Mouse (Mus musculus): Measurements from ENCODE around the gene Ptpn12.

Gene Ptpn12

GRCm38 (mm10) chr5:21030226-21030625, 25.5 kb downstream of the Ptpn12 start:
- no peak for DNase-seq (ENCODE audit: low read depth, low spot score)

GRCm38 (mm10) chr5:21017075-21017474, 38.6 kb downstream of the Ptpn12 start:
- no peak for DNase-seq (ENCODE audit: low read depth, low spot score)

- DNase-seq (ENCODE audit: low read depth, low spot score): no peak
Measured at GRCm38 (mm10) chr5:21010908-21011307, 44.8 kb downstream of the Ptpn12 start.

- DNase-seq (ENCODE audit: low read depth, low spot score): no peak
Measured at GRCm38 (mm10) chr5:21002723-21003122, 53.0 kb downstream of the Ptpn12 start.

- DNase-seq (ENCODE audit: low read depth, low spot score): no peak
Measured at GRCm38 (mm10) chr5:21001622-21002315, 53.9 kb downstream of the Ptpn12 start.

GRCm38 (mm10) chr5:20998427-20998826, 57.3 kb downstream of the Ptpn12 start:
- DNase-seq (ENCODE audit: low read depth, low spot score): no peak

GRCm38 (mm10) chr5:20997555-20997954, 58.2 kb downstream of the Ptpn12 start:
- DNase-seq (ENCODE audit: low read depth, low spot score): no peak

GRCm38 (mm10) chr5:20990062-20990809, 65.5 kb downstream of the Ptpn12 start:
- no peak for DNase-seq (ENCODE audit: low read depth, low spot score)

GRCm38 (mm10) chr5:20986271-20986670, 69.4 kb downstream of the Ptpn12 start:
- no peak for DNase-seq (ENCODE audit: low read depth, low spot score)

GRCm38 (mm10) chr5:20983505-20983904, 72.2 kb downstream of the Ptpn12 start:
- no peak for DNase-seq (ENCODE audit: low read depth, low spot score)

- DNase-seq (ENCODE audit: low read depth, low spot score): no peak
Measured at GRCm38 (mm10) chr5:20974690-20975089, 81.0 kb downstream of the Ptpn12 start.

- DNase-seq (ENCODE audit: low read depth, low spot score): no peak
Measured at GRCm38 (mm10) chr5:20973999-20974398, 81.7 kb downstream of the Ptpn12 start.

- no peak for DNase-seq (ENCODE audit: low read depth, low spot score)
Measured at GRCm38 (mm10) chr5:20973069-20973468, 82.6 kb downstream of the Ptpn12 start.

GRCm38 (mm10) chr5:20968963-20969362, 86.7 kb downstream of the Ptpn12 start:
- no peak for DNase-seq (ENCODE audit: low read depth, low spot score)

- no peak for DNase-seq (ENCODE audit: low read depth, low spot score)
Measured at GRCm38 (mm10) chr5:20968493-20968892, 87.2 kb downstream of the Ptpn12 start.

- no peak for DNase-seq (ENCODE audit: low read depth, low spot score)
Measured at GRCm38 (mm10) chr5:20967942-20968341, 87.8 kb downstream of the Ptpn12 start.

- DNase-seq (ENCODE audit: low read depth, low spot score): no peak
Measured at GRCm38 (mm10) chr5:20964446-20964845, 91.3 kb downstream of the Ptpn12 start.

- DNase-seq (ENCODE audit: low read depth, low spot score): no peak
Measured at GRCm38 (mm10) chr5:20963295-20963694, 92.4 kb downstream of the Ptpn12 start.

- no peak for DNase-seq (ENCODE audit: low read depth, low spot score)
Measured at GRCm38 (mm10) chr5:20960927-20961326, 94.8 kb downstream of the Ptpn12 start.

GRCm38 (mm10) chr5:20956298-20956697, 99.4 kb downstream of the Ptpn12 start, which contains the start of gene Rsbn1l:
Rsbn1l (minus strand) TSS chr5:20956398.
- no peak for DNase-seq (ENCODE audit: low read depth, low spot score)

- no peak for DNase-seq (ENCODE audit: low read depth, low spot score)
Measured at GRCm38 (mm10) chr5:20955114-20955835, 100.4 kb downstream of the Ptpn12 start.

GRCm38 (mm10) chr5:20952337-20952925, 103.3 kb downstream of the Ptpn12 start:
- DNase-seq (ENCODE audit: low read depth, low spot score): no peak

Measured in retina, adult 2 months (tissue).